Mouse (Mus musculus): ENCODE results near the gene Wdr48.
A peak's percentile ranks its signal among the peaks of the same experiment; 100 is the strongest.

Gene Wdr48

GRCm38 (mm10) chr9:119925729-119926128 is 31.1 kb downstream of the Wdr48 start:
- no peak for DNase-seq

DNA sequence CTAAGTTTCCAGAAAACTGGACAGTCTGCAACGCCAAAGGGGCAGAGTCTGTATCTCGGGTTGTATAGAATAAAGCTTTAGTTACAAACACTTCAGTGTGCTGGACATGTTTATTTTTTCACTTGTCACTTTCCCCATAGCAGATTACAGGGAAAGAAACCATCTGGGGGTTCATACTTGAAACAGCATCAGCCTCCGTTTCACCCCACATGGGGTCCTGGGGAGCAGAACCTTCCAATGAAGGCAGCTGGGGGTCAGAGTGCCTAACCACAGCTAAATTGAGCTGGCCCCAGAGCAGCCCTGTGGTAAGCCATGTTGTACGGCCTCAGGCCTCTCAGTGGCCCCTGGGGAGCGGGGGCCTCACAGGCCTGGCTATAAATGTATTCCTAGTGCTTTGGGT is 31.8 kb downstream of the Wdr48 start:
- DNase-seq: no peak

DNA sequence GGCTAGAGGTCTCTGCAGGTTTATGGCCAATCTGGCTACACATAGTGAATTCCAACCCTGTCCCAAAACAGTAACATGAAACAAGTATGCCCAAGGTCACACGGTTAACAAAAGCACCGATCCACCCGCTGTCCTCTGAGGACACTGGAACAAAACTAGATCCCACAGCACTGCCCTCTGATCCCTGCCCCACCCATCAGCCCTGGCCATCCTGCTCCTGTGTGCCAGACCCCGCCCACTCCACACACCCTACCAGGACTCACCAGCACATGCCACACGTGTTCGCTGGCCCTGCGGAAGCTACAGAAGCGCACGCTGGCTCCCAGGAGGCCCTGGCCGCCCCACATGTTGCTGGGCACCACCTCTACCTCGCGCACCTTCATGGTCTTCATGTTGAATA is 37.7 kb downstream of the Wdr48 start:
- DNase-seq: no peak

DNA sequence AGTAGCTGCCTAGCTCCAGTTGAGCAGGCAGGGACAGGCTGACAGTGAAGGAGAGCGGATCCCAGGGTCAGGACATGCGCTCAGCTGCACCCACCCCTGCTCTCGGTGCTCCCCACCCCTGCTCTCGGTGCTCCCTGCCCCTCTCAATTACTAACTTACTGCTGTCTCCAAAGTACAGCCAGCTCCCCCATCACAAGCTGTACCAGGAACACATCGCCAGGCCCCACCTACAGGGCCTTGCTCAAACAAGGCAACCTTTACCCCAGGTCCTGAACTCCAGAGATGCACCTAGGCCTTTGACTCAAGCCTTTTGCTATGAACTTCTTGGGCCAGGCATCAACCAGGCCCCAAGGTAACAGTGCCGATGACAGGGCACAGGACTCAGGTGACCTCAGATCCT is 39.0 kb downstream of the Wdr48 start:
- no peak for DNase-seq

DNA sequence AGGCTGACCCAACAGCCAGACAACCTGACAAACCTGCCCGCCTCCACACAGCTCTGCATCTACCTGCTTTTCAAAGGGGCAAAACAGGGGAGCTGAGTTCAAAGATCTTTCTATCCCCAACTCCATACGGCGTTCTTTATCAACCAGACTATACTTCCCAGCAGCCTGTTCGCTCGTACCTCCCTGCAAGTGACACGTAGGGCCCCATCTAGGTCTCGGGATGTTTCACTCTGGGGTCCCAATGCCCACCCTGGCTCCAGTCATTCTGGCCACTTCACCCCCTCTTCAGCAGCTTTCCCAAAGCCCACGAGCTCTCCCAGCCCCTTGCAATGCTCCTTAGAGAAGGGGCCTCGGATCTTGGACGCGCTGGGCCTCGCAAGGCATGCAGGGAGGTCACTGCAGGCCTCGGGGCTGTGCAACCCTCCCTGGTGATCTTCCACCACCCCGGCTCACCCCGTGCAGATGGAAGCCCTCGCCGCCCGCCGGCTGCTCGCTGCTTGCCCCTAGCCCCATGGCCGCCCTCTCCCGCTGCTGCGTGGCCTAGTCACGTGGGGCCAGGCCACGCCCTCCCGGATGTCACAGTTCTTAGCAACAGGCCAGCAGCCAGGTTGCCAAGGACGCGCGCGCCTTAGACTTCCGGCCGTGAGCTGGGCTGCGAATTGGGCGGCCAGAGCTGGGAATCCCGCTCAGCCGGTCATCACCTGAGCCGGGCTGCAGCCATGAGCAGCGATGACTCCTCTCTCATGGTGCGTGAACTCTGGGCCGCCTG is 42.5 kb downstream of the Wdr48 start, which contains the start of the genes Gorasp1 and Ttc21a:
TSS of gene Gorasp1 (minus strand) at position 561 of the 769 bp plus-strand sequence.
TSS of gene Ttc21a (plus strand) at position 602 of the 769 bp plus-strand sequence.
- peak; percentile 89 for DNase-seq

DNA sequence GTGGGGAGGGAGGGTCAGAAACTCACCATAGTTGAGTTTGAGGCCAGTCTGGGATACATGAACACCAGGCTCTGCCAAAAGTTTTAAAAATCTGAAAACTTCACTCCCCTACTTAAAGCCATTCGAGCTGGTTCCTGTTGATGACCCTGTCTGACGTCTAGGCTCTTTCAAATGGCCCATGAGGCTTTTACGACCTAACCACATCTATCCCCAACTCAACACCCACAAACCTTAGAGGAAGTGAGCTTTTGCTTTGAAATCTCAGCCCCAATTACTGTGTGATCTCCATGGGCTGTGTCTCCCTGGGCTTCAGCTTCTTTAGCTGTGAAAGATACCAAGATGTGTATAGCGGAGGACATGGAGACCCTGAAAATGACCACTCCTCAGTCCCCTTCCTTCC is 43.8 kb downstream of the Wdr48 start:
- no peak for DNase-seq

DNA sequence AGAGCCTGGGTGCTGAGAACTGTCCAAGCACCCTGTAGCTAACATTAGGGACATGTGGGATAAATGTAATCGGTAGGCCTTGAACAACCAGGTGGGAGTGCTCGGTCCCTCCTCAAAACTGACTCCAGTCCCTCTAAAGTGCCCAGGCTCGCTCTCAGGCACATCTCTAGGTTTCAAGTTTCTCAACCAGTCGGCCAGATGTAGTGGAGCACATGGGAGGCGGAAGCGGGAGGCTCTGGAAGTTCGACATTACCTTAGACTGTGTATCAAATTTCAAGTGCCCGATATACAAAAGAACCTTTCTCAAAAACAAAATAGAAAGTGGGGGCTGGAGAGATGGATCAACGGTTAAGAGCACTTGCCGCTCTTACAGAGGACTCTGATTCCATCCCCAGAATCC is 45.0 kb downstream of the Wdr48 start:
- DNase-seq: no peak

DNA sequence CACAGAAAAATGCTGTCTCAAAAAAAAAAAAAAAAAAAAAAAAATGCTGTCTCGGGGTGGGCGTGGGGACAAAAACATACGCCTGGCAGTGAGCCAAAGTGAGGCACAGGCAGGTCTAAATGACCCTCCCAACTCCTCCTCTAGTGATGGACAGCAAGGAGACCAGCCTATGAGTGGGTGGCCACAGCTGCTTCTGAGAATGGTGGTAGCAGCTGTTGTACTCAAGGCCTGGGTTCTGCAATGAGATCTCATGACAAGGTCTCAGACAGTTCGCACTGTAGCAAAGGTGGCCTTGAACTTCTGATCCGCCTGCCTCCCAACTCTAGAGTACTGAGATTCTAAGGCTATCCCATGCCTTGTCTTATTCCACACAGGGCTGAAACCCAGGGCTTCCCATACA is 46.7 kb downstream of the Wdr48 start:
- no peak for DNase-seq

- DNase-seq: no peak
Measured at GRCm38 (mm10) chr9:119941861-119942260, 47.2 kb downstream of the Wdr48 start.

- DNase-seq: no peak
Measured at GRCm38 (mm10) chr9:119943326-119943725, 48.6 kb downstream of the Wdr48 start.

DNA sequence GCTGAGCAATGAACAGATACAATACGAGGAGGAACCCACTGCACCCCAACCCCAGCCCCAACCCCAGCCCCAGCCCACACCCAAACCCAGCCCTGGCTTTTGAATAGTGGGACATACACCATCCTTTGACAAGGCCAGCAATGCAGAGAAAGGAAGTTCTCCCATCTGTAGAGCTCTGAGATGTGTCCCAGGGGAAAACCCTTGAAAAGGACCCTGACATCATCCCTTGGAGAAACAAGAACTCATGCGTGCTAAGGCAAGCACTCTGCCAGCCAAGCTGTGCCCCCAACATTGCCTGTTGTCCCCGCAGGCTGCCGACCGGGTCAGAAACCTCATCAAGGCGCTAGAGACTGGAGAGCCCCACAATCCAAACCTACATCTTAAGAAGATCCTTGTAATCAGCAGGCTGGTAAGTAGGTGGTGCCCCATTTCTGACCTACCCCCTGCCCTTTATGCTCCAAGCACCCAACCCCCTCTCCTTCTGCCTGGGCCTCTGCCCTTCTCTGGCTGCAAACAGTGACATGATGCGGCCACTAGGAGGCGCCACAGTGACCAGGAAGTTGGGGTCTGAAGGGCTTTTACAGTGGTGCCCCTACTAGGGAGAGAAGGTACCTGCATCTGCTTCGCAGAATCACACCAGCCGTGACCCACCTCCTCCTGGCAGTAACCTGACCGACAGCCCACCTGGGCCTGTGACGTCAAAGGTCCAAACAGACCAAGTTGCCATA is 50.7 kb downstream of the Wdr48 start:
- no peak for DNase-seq

DNA sequence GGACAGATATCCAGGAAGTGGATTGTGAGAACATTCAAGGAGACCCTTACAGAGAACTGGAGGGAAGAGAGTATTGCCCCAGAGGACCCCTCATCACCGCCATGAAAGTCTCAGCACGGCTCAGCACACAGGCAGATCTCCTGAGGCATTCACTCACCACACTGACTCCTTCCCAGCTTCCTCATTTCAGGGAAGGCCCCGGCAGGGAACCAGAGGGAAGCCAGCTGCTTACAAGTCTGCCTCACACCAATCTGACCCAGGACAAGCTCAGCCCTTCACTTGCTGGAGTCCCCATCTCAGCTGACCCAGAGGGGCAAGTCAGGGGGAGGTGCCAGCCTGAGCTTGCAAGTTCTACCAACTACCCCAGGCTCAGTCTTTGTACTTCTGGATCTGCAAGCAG is 54.1 kb downstream of the Wdr48 start:
- DNase-seq: no peak

- no peak for DNase-seq
Measured at GRCm38 (mm10) chr9:119950434-119950833, 55.8 kb downstream of the Wdr48 start.

- DNase-seq: no peak
Measured at GRCm38 (mm10) chr9:119951388-119951787, 56.7 kb downstream of the Wdr48 start.

- DNase-seq: no peak
Measured at GRCm38 (mm10) chr9:119958835-119959234, 64.2 kb downstream of the Wdr48 start.

DNA sequence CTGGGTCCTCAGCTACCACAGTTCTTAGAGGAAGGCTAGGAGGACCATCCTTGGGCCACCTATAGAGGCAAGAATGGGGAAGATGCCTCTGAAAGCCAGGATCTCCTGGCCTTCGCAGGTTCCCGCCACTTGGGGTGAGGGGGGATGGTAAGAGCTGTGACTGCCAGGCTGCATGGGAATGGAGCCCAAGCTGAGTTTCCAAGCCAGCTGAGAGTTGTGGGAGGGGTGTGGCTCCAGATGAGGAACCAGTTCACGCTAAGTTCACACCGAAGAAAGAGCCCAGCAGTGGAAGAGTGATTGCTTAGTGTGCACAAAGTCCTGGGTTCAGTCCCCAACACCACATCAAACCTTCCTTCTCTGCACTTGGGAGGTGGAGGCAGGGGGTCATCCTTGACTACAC is 67.5 kb downstream of the Wdr48 start:
- no peak for DNase-seq

DNA sequence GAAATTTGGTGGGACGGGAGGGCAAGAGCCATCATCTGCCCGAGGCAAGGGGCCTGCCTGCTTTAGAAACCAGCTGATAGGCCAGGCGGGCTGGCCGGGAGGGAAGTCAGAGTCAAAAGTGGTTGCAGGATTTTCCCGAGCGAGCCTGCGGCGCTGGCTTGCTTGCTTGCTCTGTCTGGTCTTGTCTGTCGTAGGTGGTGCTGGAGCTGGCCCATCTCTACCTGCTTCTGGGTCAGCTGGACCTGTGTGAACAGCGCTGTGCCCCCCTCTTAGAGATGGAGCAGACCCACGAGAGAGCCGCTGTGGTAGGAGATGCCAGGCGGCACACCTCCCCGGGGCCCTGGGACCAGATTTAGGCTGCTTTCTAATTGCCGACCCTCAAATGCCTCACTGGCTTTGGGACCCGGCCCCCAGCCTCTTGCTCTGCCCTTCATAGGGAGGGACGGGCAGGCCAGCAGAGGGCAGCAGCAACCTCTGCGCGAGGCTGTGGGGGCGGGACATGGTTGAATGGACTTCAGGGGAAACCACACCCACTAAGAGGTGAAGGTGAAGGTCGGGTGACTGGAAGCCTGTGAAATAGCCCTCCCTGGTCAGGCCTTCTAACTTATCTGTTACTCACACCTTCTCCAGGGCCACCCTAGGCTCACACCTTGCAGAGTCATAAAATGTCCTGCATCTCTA is 68.4 kb downstream of the Wdr48 start:
- DNase-seq: peak; percentile 43

DNA sequence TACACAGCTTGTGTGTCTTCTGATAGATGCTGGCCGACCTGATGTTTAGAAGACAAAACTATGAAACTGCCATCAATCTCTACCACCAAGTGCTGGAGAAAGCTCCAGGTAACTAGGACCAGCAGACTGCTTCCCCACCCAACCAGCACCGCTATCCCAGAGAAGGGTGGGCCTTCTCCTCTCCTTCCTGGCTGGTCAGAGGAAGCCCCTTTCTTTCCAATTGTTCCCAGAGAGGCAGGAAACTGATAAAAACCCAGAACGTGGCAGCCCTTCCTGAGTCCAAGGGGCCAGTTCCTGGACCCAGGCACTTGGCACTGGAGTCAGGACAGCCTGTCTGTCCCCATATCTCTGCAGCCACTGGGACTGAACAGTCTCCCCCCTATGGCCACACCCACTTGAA is 69.5 kb downstream of the Wdr48 start:
- no peak for DNase-seq

DNA sequence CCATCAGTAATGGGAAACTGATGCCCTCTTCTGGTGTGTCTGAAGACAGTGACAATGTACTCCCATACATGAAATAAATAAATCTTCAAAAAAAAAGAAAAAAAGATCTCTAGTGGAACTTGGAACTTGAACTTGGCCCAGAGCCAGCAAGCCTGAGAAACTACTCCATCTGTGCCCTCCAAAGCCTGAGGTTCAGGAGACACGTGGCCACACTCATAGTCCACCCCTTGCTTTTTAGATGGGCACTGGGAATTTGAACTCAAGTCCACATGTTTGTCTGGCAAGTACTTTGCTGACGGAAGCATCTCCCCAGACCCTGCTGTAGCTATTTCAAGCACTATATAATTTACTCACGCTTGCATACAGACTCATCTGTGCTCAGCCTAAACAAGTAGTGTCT is 70.5 kb downstream of the Wdr48 start:
- DNase-seq: no peak

DNA sequence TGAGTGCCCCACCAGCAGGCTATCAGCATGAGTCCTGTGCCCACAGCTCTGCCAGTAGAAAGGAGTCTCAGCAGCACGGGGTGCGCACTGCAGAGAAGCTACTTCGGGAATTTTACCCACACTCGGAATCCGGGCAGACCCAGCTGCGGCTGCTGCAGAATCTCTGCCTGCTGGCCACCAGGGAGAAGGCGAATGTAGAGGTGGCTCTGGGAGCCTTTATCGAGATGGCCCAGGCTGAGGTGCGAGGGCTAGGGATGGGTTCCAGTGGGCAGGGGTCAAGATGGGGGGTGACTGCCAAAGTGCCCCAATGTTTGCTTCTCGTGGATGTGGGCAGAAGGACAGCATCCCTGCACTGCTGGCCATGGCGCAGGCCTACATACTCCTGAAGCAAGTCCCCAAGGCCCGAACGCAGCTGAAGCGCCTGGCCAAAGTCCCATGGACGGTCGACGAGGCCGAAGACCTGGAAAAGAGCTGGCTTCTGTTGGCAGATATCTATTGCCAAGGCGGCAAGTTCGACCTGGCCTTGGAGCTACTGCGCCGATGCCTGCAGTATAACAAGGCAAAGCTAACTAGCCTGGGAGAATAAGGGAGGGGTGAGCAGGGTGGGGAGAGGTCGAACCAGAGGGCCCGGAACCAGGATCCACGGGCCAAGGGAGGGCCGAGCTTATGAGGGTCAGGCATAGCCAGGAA is 71.7 kb downstream of the Wdr48 start:
- DNase-seq: no peak

- DNase-seq: no peak
Measured at GRCm38 (mm10) chr9:119969811-119970210, 75.1 kb downstream of the Wdr48 start.

DNA sequence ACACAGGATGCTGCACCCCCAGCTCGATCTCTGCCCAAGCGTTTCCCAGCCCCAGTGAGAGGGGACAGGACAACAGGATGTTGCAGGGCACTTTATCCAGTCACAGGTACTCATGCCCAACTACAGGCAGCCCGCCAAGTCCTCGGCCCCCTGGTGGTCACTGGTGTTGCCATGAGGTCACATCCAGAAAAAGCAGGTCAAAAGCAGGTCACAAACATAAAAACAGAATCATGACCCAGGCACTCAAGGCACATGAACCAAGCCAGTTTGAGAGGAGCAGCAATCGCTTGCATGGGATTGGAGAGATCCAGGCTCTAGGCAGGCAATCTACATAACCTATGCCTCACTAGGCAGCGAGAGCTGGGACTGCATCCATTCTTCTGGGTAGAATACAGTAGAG is 75.5 kb downstream of the Wdr48 start:
- peak; percentile 66 for DNase-seq

All from cerebellum, adult 11 months (tissue).